Mouse (Mus musculus) brain, embryonic 14.5 days (tissue): ENCODE measurements at regions not wholly inside any gene's neighbourhood (a gene's known extent, or its start where the extent isn't known, plus 50 kb on each side); places are given as distances from the start of the nearest gene placed in this dataset.

ENCODE experiments used
- CTCF ChIP-seq: fragments of 200-500 bp; IDR thresholded peaks from 2 replicates; pipeline ENCODE4 v1.5.1; 2012; ENCODE audit warnings: inconsistent platforms, mild to moderate bottlenecking, moderate library complexity, borderline replicate concordance; ENCODE audit not compliant: insufficient read depth, insufficient read length; ENCODE audit errors: extremely low read depth
- POLR2A ChIP-seq: fragments of 200-500 bp; IDR thresholded peaks from 2 replicates; pipeline ENCODE4 v1.6.1; 2012; ENCODE audit warnings: mild to moderate bottlenecking, inconsistent platforms, borderline replicate concordance; ENCODE audit not compliant: poor library complexity, insufficient read depth, insufficient read length, severe bottlenecking; ENCODE audit errors: extremely low read depth

- no peak for TF ChIP-seq CTCF
- no peak for TF ChIP-seq POLR2A
Observed at GRCm38 (mm10) chr5:46021398-46022046, 164.1 kb upstream of the Lcorl start.
